Mouse (Mus musculus) embryo, embryonic 10.5 days (tissue): ENCODE results near the gene Pds5b.
"Not testable (repeated sequence)": the region's sequence is repeated elsewhere in the genome, so short reads cannot be mapped to it uniquely, and the experiment has no call there.

Experiments
- DNase-seq: peaks from one replicate; pipeline ENCODE4 v3.0.0-alpha.2; 2015; ENCODE audit warnings: low spot score

The Pds5b gene

DNA sequence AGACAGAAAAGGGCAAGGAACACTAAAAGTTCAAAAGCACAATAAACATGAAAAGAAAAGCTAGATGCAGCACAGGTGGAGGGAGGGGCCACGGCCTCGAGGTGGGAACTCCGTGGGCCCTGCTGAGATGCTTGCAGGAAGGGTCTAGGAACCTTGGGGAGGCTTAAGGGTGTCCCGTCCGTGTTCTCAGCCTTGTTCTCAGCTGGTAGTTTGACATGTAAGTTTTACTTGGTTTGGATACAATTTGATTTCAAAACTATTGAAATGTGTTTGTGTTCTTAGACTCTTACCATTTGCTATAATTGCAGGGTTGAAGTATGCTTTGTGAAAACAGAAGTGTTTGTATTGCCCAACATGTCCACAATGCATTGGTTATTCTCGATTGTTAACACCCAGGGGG is 149.2 kb downstream of the Pds5b start:
- DNase-seq = no peak

DNA sequence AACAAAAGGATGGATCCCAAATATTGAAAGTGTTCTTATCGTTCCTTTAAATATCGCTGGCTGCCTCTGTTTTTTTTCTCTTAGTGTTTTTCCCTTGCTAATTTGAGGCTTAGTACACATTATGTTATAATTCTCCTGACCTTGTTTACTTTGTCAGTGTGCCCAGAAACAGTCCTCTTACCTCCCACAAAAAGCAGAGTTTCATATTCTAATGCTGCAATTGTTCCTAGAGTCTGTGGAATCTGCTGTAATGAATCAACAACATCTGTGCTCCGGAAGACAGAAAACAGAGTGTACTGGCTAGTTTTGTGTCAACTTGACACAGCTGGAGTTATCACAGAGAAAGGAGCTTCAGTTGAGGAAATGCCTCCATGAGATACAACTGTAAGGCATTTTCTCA is 149.8 kb downstream of the Pds5b start:
- no peak for DNase-seq

DNA sequence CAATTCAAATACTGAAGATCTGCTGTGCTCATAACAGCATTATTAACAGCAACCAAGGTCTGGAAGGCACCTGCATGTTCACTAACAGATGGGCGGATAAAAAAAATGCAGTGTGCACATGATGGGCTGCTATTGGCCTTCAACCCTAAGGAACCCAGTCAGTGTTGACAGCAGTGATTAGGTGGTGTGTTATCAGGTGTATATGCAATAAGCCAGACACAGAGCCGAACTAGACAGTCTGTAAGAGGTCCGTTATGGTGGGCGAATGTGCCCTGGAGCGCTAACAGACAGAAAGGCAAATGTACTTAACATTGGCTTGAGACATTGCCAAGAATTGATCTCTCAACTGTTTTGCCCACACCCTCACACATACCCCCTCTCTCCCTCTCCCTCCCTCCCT is 156.0 kb downstream of the Pds5b start:
- DNase-seq = no peak

DNA sequence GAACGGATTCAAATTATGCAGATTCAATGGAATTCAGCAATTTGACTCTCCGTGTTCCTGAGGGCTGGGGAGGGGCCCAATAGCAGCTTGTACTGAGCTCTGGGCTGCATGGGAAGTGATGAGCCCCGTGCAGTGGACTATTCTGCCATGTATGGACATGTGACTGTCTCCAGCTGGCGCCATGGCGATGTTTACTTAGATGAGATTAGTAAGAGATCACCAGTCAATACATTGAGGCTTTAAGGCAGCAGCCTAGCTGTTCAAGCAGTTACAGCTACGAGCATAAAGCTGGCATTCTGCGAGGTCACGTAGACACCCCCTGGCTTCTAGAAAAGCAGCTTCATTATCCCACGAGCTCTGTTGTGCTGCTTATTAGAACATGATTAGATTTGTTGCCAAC is 157.2 kb downstream of the Pds5b start:
- DNase-seq = peak; percentile 5

DNA sequence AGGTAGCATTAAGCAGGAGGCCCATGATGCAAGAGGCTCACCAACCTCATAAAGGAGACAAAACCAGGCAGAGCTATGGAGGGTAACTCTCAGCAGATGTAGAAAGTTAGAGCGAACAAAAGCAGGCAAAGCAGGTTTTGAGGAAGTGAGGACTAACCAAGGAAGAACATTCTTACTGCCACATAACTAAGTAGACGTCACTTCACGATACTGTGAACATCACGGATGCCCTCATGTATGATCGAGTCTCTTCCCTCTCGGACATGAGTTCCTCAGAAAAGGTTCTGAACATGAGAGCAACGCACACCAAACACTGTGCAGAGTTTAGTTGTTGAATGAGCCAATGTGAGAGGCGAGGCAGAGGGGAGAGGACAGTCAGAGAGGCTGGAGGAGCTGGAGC is 163.2 kb downstream of the Pds5b start:
- no peak for DNase-seq

DNA sequence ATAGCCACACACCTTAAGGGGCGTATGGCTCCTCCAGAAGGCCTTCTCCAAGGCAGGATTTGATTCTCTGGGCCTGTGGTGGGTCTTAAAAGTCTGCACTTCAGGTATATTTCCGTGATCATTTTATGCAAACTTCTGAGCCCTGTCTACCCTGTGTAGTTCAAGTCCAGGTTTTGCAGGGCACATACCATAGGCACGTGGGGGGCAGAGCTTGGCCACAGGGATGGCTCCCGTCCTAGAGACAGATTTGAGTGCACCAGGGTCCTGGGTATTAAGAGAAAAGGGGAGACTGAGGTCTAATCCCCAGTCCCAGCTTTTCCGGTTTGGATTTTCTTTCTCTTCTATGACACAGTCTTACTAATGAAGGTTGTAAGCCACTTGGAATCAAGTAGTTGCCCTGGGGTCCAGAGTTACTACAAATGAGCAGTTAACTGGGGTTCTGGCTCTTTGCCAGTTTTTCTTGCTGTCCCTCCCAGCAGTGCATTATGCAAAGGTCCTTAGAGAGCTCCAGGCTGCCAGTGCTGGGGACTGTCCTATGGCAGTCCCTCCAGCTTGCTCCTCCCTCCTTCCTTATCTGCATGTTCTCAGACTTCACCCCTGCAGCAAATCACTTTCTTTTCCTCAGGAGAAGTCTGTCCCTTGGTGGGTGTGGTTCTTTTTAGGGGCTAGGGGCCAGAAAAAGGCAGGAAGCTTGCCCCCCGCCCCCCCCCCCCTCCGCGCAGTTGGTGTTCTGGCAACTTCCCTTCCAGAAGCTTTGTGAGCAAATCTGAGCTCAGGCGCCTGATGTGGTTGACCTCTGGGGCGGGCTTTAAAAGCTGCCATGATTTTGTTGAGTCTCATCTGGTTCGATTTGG is 166.4 kb downstream of the Pds5b start:
- DNase-seq = peak; percentile 72

DNA sequence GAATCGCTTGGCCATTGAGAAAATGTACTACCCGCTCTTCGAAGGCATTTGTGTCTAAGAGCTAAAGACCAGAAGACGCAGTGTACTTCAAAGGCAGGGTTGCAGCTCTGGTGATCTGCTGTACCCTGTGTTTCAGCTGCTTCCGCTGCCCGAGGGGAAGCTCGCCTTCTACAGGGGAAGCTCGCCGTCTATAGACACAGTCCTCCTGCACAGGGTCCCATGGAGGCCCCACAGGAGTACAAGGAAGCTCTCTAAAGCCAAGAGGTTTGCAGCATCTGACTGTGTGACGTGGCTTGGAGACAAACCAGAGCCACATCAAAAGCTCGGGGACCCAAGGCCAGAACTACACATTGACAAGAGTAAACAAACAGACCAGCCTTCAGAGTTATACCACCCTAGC is 167.1 kb downstream of the Pds5b start:
- DNase-seq = no peak

DNA sequence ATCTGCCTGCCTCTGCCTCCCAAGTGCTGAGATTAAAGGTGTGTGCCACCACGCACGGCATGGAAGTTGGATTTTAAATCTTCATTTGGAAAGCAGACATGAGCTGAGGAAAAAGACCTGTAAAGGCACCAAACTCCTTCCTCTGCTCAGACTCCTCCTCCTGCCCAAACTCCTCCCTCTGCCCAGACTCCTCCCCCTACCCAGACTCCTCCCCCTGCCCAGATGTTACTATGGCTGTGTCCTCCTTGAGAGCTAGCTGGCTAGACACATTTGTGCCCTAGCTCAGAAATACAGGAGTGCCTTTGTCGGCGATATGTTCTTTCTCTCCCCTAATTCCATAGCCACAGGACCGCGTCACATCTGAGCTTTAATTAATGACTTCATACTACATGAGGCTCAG is 172.4 kb downstream of the Pds5b start:
- DNase-seq = no peak

DNA sequence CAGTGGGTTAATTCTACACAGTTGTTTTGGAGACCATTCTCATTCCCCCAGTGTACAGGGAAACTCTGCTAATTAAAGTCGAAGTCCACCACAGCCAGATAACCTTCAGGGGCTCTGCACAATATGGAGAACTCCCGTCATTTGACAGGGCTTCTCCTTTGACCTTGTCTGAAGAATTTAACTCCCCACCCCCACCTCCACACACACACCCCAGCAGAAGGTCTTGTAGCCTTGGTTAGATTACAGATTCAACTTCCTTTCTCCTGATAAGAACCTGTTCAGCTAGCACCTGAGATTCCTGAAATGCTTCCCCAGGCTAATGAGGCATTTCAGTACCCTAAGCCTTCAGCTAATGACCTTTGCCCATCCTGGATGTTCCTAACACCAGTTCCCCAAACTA is 177.3 kb downstream of the Pds5b start:
- DNase-seq = no peak

DNA sequence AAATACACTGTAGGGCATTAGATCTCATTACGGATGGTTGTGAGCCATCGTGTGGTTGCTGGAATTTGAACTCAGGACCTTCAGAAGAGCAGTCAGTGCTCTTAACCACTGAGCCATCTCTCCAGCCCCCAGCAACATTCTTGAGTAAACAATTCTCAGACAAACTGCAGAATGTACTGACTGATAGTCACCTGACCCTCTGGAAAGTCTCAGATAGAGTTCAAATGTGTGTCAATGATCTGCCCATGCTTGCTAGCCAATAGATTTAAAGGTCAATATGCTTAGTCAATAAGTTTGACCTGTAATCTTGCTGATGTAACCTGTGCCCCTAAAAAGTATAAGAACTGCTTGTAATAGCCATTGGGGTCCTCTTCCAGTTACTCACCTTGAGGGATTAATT is 178.6 kb downstream of the Pds5b start:
- not testable (repeated sequence) for DNase-seq

DNA sequence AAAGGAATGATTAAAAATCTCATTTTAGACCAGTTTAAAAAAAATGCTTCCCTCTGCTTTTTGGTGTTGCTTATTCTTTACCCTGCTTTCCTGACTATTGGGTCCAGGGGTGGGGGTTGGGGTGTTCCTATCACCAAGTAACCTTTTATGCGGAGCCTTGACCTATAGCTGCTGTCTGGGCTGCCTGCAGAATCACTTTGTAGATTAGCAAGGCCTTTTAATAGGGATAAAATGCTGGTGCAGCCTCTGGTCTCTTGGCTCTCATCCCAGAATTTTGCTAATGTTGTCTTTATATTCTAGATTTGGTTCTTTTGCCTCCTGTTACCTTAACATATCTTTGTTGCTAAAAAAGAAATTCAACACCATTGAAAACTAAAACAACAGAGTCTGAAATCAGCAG is 181.0 kb downstream of the Pds5b start:
- no peak for DNase-seq

DNA sequence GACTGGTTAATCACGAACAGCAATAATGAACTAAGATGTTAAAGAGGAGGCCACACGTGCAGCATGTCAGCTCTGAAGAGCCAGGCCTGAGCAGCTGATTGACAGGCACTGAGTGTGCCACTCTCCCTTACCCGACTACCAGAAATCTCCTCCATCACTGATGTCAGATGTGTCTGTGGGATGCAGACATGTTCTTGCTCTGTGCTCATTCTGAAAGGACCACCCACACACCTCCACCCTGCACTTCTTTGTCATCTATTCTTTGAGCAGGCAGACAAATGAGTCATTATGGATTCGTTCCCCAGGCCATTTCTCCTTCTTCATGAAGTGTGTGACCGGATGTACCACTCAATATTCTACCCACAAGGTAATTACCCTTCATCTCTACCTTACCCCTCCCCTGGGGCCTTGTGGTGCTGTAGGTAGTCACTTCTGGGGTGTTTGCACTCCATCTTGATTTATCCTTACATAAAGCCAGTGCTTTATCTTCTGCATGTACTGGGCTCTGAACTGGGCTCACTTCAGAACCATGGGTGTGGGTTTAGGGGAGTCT is 186.2 kb downstream of the Pds5b start:
- no peak for DNase-seq
